ENCODE assay signal across 10 mouse cellular contexts in the genomic region with DNA sequence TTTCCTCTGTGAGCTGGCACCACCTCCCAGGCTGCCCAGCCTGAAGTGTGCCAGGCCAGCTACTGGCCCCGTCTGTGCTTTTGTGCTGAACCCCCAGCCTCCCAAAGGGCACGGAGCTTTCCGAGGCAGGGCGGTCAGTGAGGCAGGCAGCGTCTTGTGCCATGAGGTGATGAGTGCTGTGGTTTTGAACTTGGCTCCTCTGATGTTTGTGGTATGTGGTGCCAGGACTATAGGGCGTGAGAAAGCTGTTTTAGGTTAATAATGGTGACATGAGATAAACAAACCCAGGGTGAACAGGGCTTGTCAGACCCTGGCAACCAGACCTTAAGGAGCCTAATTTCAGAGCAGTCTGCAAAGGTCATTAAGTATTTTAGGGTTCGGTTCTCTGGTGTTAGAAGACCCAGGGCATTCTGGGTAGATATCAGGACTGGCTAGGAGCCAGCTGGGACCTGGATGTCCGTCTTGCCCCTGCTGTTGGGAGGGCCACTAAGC.
DNase-seq lines count a peak whose midpoint lies in the region; ATAC-seq and TF ChIP-seq lines count a peak whose summit lies in the region.
"Had no signal": no experiment of that assay in that cellular context is flagged by ENCODE, and none has a peak within 500 bp of the region (broad histone marks: within the 10 kb centered on the region; RNA-seq: fewer than 3 reads in every experiment).

No protein-coding gene starts in this region.

- ATAC-seq in forebrain, postnatal 0 days: no peak
- ATAC-seq in forebrain, embryonic 12.5 days (ENCODE audit: low FRiP score): no peak
- no peak for ATAC-seq in heart, embryonic 15.5 days (replicated peaks; ENCODE audit: insufficient number of reproducible peaks, insufficient read depth, low FRiP score, low read depth)
- no peak for ATAC-seq in stomach, embryonic 16.5 days (ENCODE audit: insufficient read depth, low FRiP score)

- H3K9me3 ChIP-seq in forebrain, postnatal 0 days (ENCODE audit: low read length): no peaks in the 10 kb centered on the region
- H3K9me3 ChIP-seq in forebrain, embryonic 12.5 days: no peaks in the 10 kb centered on the region
- H3K9me3 ChIP-seq in heart, embryonic 15.5 days (replicated peaks): no peaks in the 10 kb centered on the region
- H3K9me3 ChIP-seq in stomach, embryonic 16.5 days (replicated peaks; ENCODE audit: control insufficient read depth, low read length): no peaks in the 10 kb centered on the region
- H3K9me3 ChIP-seq: midbrain, embryonic 12.5 days had no signal

- H3K27ac ChIP-seq in forebrain, postnatal 0 days (ENCODE audit: low read depth, low read length): 0 out of 2 replicates have a peak overlapping the region, but pooled peaks have one; percentile 21
- no peak overlapping the region for H3K27ac ChIP-seq in forebrain, embryonic 12.5 days
- H3K27ac ChIP-seq in thymus, adult 2 months (ENCODE audit: control insufficient read depth, insufficient read depth, low read length): peak overlapping the region; percentile 83
- peak overlapping the region; percentile 92 for H3K27ac ChIP-seq in heart, embryonic 15.5 days
- H3K27ac ChIP-seq in stomach, embryonic 16.5 days (ENCODE audit: low read length): peak overlapping the region; percentile 67; the same call in 1 of the 2 replicates

- no peaks in the 10 kb centered on the region for H3K36me3 ChIP-seq in forebrain, postnatal 0 days (ENCODE audit: insufficient read depth)
- H3K36me3 ChIP-seq in forebrain, embryonic 12.5 days (replicated peaks): peaks cover under 1% of the 10 kb centered on the region; the same call in 1 of the 2 replicates
- no peaks in the 10 kb centered on the region for H3K36me3 ChIP-seq in thymus, adult 2 months (ENCODE audit: control insufficient read depth, insufficient read depth, low read length)
- no peaks in the 10 kb centered on the region for H3K36me3 ChIP-seq in heart, embryonic 15.5 days
- no peaks in the 10 kb centered on the region for H3K36me3 ChIP-seq in stomach, embryonic 16.5 days (ENCODE audit: control insufficient read depth, insufficient read depth, low read length)

- H3K27me3 ChIP-seq in forebrain, postnatal 0 days (ENCODE audit: insufficient read depth, low read length): no peaks in the 10 kb centered on the region
- no peaks in the 10 kb centered on the region for H3K27me3 ChIP-seq in forebrain, embryonic 12.5 days
- H3K27me3 ChIP-seq in thymus, adult 2 months (ENCODE audit: control insufficient read depth, insufficient read depth, low read length): no peaks in the 10 kb centered on the region
- no peaks in the 10 kb centered on the region for H3K27me3 ChIP-seq in heart, embryonic 15.5 days
- no peaks in the 10 kb centered on the region for H3K27me3 ChIP-seq in stomach, embryonic 16.5 days (ENCODE audit: control insufficient read depth, insufficient read depth, low read length)
- H3K27me3 ChIP-seq: midbrain, embryonic 12.5 days had no signal

- no peak for TF ChIP-seq POLR2A in thymus, adult 2 months (IDR thresholded peaks at IDR 0.05; ENCODE audit: control insufficient read depth, extremely low read depth, insufficient read depth, low read length, poor library complexity)

- H3K4me3 ChIP-seq in forebrain, postnatal 0 days (ENCODE audit: low read depth, low read length): no peak overlapping the region
- no peak overlapping the region for H3K4me3 ChIP-seq in forebrain, embryonic 12.5 days (replicated peaks)
- H3K4me3 ChIP-seq in thymus, adult 2 months (ENCODE audit: control insufficient read depth, insufficient read depth, low read length): no peak overlapping the region
- no peak overlapping the region for H3K4me3 ChIP-seq in heart, embryonic 15.5 days
- H3K4me3 ChIP-seq in stomach, embryonic 16.5 days (replicated peaks; ENCODE audit: low read length): no peak overlapping the region
- H3K4me3 ChIP-seq: midbrain, embryonic 12.5 days had no signal

- H3K9ac ChIP-seq in forebrain, postnatal 0 days: no peak overlapping the region
- no peak overlapping the region for H3K9ac ChIP-seq in forebrain, embryonic 12.5 days
- H3K9ac ChIP-seq in heart, embryonic 15.5 days: 0 out of 2 replicates have a peak overlapping the region, but pooled peaks have one; percentile 31
- H3K9ac ChIP-seq in stomach, embryonic 16.5 days (ENCODE audit: low read length): peak overlapping the region; percentile 28; the same call in 1 of the 2 replicates
- H3K9ac ChIP-seq: midbrain, embryonic 12.5 days had no signal

- no peak for TF ChIP-seq CTCF in forebrain, postnatal 0 days (IDR thresholded peaks at IDR 0.05; ENCODE audit: low read depth)
- no peak for TF ChIP-seq CTCF in thymus, adult 2 months (IDR thresholded peaks at IDR 0.05; ENCODE audit: borderline replicate concordance, control insufficient read depth, extremely low read depth, insufficient read depth, low read length, poor library complexity)

- no peak overlapping the region for H3K4me2 ChIP-seq in forebrain, postnatal 0 days (ENCODE audit: low read depth)
- no peak overlapping the region for H3K4me2 ChIP-seq in forebrain, embryonic 12.5 days
- H3K4me2 ChIP-seq in heart, embryonic 15.5 days: peak overlapping the region; percentile 50
- H3K4me2 ChIP-seq in stomach, embryonic 16.5 days (ENCODE audit: low read depth, low read length): no peak overlapping the region
- H3K4me2 ChIP-seq: midbrain, embryonic 12.5 days had no signal

- DNase-seq in forebrain, postnatal 0 days: no peak
- DNase-seq in thymus, adult 2 months: no peak
- DNase-seq in thymus, adult 18-20 months: no peak
- DNase-seq in layer of hippocampus, adult 8-10 months (ENCODE audit: low spot score in 2 of 2): no peak
- no peak for DNase-seq in left cerebral cortex, adult 11 months (ENCODE audit: low spot score)
- DNase-seq: layer of hippocampus, adult 9-11 months had no signal

- WGBS in forebrain, postnatal 0 days: 43% methylated on average over 8 of the region's 8 CpGs
- WGBS in forebrain, embryonic 12.5 days: 73% methylated on average over 8 of the region's 8 CpGs
- 5% methylated on average over 8 of the region's 8 CpGs for WGBS in thymus, adult 2 months
- 22% methylated on average over 8 of the region's 8 CpGs for WGBS in heart, embryonic 15.5 days
- 56% methylated on average over 8 of the region's 8 CpGs for WGBS in stomach, embryonic 16.5 days

- peaks cover 33% of the 10 kb centered on the region for H3K4me1 ChIP-seq in forebrain, postnatal 0 days (ENCODE audit: insufficient read depth)
- H3K4me1 ChIP-seq in forebrain, embryonic 12.5 days: peaks cover 55% of the 10 kb centered on the region
- peaks cover 80% of the 10 kb centered on the region for H3K4me1 ChIP-seq in thymus, adult 2 months (replicated peaks; ENCODE audit: control insufficient read depth, insufficient read depth, low read length)
- H3K4me1 ChIP-seq in heart, embryonic 15.5 days (replicated peaks): peaks cover 59% of the 10 kb centered on the region
- H3K4me1 ChIP-seq in stomach, embryonic 16.5 days (ENCODE audit: control insufficient read depth, insufficient read depth, low read length): peaks cover 19% of the 10 kb centered on the region

Comparison
In these comparisons a context has a peak if more than half of its experiments do, and no peak if none do; other contexts are left out.
1. H3K9ac ChIP-seq: peak in heart, embryonic 15.5 days (single experiment) and stomach, embryonic 16.5 days (single experiment); none in forebrain, postnatal 0 days (single experiment) and forebrain, embryonic 12.5 days (single experiment).